Mouse (Mus musculus): ENCODE measurements around the gene Sdk1.
A peak's percentile ranks its signal among the peaks of the same experiment; 100 is the strongest.

Sdk1 gene

GRCm38 (mm10) chr5:141781142-141781541 is 539.9 kb downstream of the Sdk1 start:
- no peak for DNase-seq

- DNase-seq = no peak
Observed at GRCm38 (mm10) chr5:141782330-141782729, 541.0 kb downstream of the Sdk1 start.

GRCm38 (mm10) chr5:141783516-141783915 is 542.2 kb downstream of the Sdk1 start:
- no peak for DNase-seq

- no peak for DNase-seq
Observed at GRCm38 (mm10) chr5:141793926-141794325, 552.6 kb downstream of the Sdk1 start.

- no peak for DNase-seq
Observed at GRCm38 (mm10) chr5:141823823-141824330, 582.6 kb downstream of the Sdk1 start.

- no peak for DNase-seq
Observed at GRCm38 (mm10) chr5:141824739-141825379, 583.6 kb downstream of the Sdk1 start.

GRCm38 (mm10) chr5:141835566-141835965 is 594.3 kb downstream of the Sdk1 start:
- DNase-seq = peak; percentile 15

GRCm38 (mm10) chr5:141836892-141837455 is 595.7 kb downstream of the Sdk1 start:
- peak; percentile 64 for DNase-seq

GRCm38 (mm10) chr5:141844701-141845100 is 603.4 kb downstream of the Sdk1 start:
- DNase-seq = no peak

- no peak for DNase-seq
Observed at GRCm38 (mm10) chr5:141847686-141848085, 606.4 kb downstream of the Sdk1 start.

- DNase-seq = no peak
Observed at GRCm38 (mm10) chr5:141852175-141852574, 610.9 kb downstream of the Sdk1 start.

- DNase-seq = no peak
Observed at GRCm38 (mm10) chr5:141856447-141856846, 615.2 kb downstream of the Sdk1 start.

- no peak for DNase-seq
Observed at GRCm38 (mm10) chr5:141857781-141858180, 616.5 kb downstream of the Sdk1 start.

GRCm38 (mm10) chr5:141858406-141859160 is 617.3 kb downstream of the Sdk1 start:
- no peak for DNase-seq

GRCm38 (mm10) chr5:141866042-141866441 is 624.8 kb downstream of the Sdk1 start:
- no peak for DNase-seq

GRCm38 (mm10) chr5:141873751-141874150 is 632.5 kb downstream of the Sdk1 start:
- no peak for DNase-seq

GRCm38 (mm10) chr5:141880661-141881060 is 639.4 kb downstream of the Sdk1 start:
- no peak for DNase-seq

GRCm38 (mm10) chr5:141884111-141884647 is 642.9 kb downstream of the Sdk1 start:
- DNase-seq = no peak

- no peak for DNase-seq
Observed at GRCm38 (mm10) chr5:141886006-141886405, 644.7 kb downstream of the Sdk1 start.

- DNase-seq = no peak
Observed at GRCm38 (mm10) chr5:141889766-141890165, 648.5 kb downstream of the Sdk1 start.

- DNase-seq = no peak
Observed at GRCm38 (mm10) chr5:141896402-141896801, 655.1 kb downstream of the Sdk1 start.

- no peak for DNase-seq
Observed at GRCm38 (mm10) chr5:141897481-141897880, 656.2 kb downstream of the Sdk1 start.

- DNase-seq = no peak
Observed at GRCm38 (mm10) chr5:141899751-141900150, 658.5 kb downstream of the Sdk1 start.
